Mouse (Mus musculus) layer of hippocampus, postnatal 25 days (tissue): ENCODE results near the gene Il20ra. TPM values are rescaled to one million over a fixed set of nuclear protein-coding genes. Genes with fewer than 3 reads are reported as not detected.
"Not testable (repeated sequence)": the region's sequence is repeated elsewhere in the genome, so short reads cannot be mapped to it uniquely, and the experiment has no call there.

Source experiments
- DNase-seq, 2 experiments: peaks; one replicate each; pipeline ENCODE4 v3.0.0; 2022; ENCODE audit warnings: mixed read lengths in 2 of 2, low spot score in 1 of 2; ENCODE audit errors: extremely low spot score in 1 of 2
- total RNA-seq, 2 experiments: library from RNA; stranded (reverse); gene quantifications; 2 replicates each; pipeline ENCODE4 v1.2.3; 2021

Gene Il20ra
- not detected for total RNA-seq

- peak; percentile 37 to 68 for DNase-seq
Observed at GRCm38 (mm10) chr10:19712421-19712836, at the start of gene Il20ra. Gene Il20ra (plus strand): TSS chr10:19712570.

DNA sequence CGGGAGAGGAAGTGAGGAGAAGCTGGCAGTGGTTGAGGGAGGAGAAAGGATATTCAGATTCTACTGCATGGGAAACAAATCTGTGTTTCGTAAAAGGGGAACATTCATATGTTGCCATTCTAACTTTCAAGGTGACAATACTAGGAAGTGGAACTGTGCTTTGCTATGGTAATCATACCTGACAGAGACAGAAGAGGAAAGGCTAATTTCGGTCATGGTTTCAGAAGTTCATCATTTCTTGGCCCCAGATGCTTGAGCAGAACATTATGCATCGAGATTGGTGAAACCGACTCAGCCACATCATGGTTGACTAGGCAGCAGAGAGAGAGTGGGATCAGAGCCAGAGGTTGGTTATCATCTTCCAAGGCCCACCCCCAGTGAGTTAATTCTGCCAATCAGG is 43.4 kb upstream of the Il20ra start:
- DNase-seq: no peak

GRCm38 (mm10) chr10:19672015-19672414 is 40.4 kb upstream of the Il20ra start:
- no peak for DNase-seq

- no peak for DNase-seq
Observed at GRCm38 (mm10) chr10:19673146-19673545, 39.2 kb upstream of the Il20ra start.

GRCm38 (mm10) chr10:19687686-19688085 is 24.7 kb upstream of the Il20ra start:
- DNase-seq: no peak

DNA sequence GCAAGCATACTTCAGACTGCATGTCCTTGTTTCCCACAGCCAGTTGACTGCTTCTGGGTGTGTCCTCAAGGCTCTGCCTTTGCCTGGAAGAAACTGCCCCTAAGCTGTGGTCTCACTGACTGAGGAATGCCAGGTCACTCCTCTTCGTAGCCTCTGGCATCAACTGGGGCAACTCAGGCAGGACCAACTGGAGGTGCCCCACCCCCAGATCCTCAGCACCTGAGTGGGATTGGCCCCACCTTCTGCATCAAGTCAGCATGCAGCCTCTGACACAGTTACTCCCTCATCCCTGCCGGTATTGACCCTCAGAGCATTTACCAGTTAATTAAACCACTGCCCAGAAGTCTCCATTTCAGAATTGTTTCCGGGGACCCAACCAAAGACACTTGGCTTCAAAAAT is 21.1 kb upstream of the Il20ra start:
- DNase-seq: no peak

GRCm38 (mm10) chr10:19691771-19692170 is 20.6 kb upstream of the Il20ra start:
- no peak for DNase-seq

DNA sequence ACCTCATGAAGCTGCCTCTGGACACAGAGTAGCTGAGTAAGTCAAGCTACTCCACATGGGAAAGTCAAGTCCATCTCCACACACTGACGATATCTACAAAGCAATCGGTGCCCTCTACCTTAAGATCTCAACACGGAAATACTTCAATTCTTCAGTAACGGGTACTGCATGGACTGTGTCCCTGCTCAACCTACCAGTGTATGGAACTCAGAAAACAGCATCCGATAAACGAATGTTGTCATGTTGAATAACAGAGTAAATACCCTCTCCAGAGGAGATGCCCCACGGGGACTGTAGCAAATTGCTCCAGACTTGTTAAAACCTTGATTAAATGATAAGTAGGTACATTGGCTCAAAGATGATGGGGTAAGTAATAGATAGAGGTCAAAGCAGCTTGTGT is 20.0 kb upstream of the Il20ra start:
- DNase-seq: no peak

GRCm38 (mm10) chr10:19692988-19693387 is 19.4 kb upstream of the Il20ra start:
- DNase-seq: peak in 1 of 2 experiments; percentile 29

GRCm38 (mm10) chr10:19693629-19694028 is 18.7 kb upstream of the Il20ra start:
- DNase-seq: no peak

DNA sequence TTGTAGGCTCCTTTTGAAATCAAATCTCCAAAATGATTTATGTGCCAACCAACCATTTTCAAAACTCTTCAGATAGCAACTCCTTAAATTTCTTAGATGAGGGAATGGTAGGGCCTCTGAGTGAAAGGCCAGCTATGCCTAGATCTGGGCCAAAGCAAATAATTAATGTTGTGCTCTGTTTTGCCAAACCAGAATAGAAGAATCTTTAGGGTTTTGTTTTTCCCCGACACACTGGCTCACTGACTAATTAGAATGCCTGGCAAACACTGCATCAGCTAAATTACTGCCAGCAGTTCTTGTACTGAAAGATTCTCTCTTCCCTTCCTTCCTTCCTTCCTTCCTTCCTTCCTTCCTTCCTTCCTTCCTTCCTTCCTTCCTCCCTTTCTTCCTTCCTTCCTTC is 13.0 kb upstream of the Il20ra start:
- no peak for DNase-seq

DNA sequence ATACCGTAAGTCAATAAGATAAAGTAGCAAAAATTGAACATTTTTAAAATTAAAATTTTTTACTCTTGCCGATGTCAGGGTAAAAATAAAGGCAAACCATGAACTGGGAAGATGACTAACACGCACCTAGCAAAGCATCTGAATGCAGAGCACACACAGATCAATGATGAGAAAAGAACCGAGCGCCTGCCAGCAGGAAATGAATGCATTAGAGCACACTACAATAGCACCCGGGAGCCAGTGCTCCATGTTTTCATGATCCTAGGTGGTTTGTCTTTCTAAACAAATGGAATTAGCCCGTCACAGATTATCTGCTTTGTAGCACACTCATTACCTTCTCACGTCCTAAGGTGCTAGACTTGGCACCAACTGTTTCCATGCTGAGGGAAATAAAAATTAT is 7.9 kb upstream of the Il20ra start:
- DNase-seq: no peak

- DNase-seq: no peak
Observed at GRCm38 (mm10) chr10:19707768-19708167, 4.6 kb upstream of the Il20ra start.

DNA sequence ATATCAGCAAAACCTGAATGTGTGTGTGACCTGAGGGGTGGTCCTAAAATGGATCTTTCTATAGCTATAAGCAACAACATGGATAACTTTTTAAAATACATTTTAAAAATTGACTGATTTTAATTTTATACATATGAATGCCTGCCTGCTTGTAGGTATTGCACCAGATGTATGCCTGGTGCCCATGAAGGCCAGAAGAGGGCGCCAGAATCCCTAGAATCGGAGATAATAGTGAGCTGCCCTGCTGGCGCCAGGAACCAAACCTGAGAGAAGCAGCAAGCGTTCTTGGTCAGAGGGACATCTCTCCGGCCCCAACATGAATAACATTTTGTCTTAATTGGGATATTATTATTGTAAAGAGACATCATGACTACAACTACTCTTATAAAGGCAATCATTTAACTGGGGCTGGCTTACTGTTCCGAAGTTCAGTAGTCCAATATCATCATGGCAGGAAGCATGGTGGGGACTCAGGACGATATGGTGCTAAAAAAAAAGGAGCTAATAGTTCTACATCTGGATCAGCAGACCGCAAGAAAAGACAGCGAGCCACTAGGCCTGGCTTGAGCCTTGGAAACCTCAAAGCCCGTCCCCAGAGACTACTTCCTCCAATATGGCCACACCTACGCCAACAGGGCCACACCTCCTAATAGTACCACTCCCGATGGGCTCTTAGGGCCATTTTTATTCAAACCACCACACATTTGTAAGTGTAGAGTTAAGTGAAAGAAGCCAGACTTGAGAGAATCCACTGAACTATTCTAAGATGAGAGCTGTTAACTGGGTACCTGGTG is 3.9 kb upstream of the Il20ra start:
- peak in 1 of 2 experiments; percentile 16 for DNase-seq

DNA sequence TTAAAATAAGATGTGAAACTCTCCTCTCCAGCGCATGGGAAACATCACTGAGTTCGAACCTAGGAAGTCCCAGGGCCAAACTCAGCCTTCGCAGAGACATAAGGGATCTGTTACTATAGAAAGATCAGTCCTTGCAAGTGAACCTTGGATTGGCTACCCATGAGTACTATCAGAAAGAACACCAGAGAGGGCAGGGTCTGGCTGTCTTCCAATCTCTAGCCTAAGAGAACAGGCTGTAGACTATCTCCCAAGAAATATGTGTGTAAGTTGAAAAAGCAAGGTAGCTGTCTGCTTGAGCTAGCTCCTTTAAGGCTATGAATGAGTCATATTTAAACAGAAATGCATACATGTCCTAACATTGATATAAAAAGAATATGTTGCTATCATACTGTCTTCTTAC is 1.4 kb upstream of the Il20ra start:
- DNase-seq: no peak

GRCm38 (mm10) chr10:19711551-19712171 is 709 bp upstream of the Il20ra start:
- peak in 1 of 2 experiments; percentile 11 for DNase-seq

DNA sequence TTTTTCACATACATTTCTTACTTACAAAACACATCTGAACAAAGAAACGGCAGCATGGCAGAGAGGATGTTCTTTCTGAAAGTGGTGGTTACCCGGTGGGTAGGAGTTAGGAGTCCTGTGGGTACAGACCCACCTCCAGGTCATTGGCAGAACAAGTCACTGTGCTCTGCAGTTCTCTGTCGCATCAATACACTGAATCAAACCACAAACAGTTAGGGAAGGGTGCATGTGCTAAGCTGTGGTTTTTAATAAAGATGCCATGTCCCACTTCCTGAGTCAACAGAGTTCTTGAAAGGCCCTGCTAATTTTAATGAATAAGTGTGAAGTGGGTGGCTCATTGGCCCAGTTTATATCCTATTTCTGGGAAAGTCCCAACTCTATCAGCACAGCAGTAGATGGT is 6.3 kb downstream of the Il20ra start:
- DNase-seq: no peak

DNA sequence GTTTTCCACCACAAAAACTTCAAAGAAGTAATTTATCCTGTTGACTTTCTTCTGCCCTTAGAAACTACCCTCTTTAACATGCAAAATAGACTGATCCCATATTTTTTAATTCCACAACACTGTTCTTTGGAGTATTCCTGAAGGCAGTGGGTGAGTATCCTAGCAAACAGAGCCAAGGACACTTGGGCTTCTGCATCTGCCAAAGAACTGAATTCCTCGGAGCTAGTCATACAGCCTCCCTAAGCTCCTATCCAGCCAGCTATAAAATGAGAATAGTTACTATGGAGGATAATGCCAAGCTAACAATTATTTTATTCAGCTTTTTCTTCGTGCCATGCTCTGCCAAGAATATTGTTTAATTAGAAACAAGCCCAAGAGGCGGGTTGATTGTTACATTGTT is 9.9 kb downstream of the Il20ra start:
- DNase-seq: no peak

- DNase-seq: no peak
Observed at GRCm38 (mm10) chr10:19724158-19724832, 11.9 kb downstream of the Il20ra start.

- not testable (repeated sequence) for DNase-seq
Observed at GRCm38 (mm10) chr10:19738442-19738841, 26.1 kb downstream of the Il20ra start.

- DNase-seq: no peak
Observed at GRCm38 (mm10) chr10:19745662-19746061, 33.3 kb downstream of the Il20ra start.
